Mouse (Mus musculus): ENCODE data around the gene Lemd1. TPM values are rescaled to one million over a fixed set of nuclear protein-coding genes. Genes with fewer than 3 reads are reported as not detected.

Gene Lemd1
- polyA plus RNA-seq, 1 experiment from 2014 or later: not detected

DNA sequence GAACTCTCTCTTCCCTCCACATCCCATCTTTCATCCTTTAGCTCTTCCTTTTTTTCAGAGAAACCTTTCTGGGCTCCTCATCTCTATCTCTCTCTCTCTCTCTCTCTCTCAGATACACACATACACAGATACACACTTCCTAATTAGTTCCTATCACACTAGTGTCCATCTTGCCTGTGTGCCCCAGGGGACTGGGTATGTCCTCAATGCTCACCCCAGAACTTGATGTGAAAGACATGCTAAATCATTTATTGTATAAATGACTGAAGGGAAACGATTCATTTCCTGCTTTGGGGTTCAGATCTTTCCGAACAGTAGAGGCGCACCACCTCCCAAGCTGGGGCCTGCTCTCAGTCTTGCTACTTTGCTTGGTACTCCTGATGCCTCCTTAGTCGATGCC lies 2.0 kb upstream of the Lemd1 start:
- Histone ChIP-seq H3K4me1 (ENCODE audit: control insufficient read depth, insufficient read depth, low read length) (peaks cover 23% of the 10 kb centered on the region), H3K36me3 (ENCODE audit: control insufficient read depth, insufficient read depth, low read length) (no peaks in the 10 kb centered on the region), H3K9ac (ENCODE audit: low read depth, low read length) (no peak overlapping the region), H3K4me3 (ENCODE audit: low read length) (no peak overlapping the region), H3K4me2 (ENCODE audit: low read depth, low read length) (no peak overlapping the region), H3K27ac (ENCODE audit: low read length) (no peak overlapping the region), H3K27me3 (replicated peaks; ENCODE audit: control insufficient read depth, insufficient read depth, low read length) (peaks cover 59% of the 10 kb centered on the region), H3K9me3 (ENCODE audit: control insufficient read depth, low read length) (no peaks in the 10 kb centered on the region)
- 41% methylated on average over 4 of the region's 4 CpGs for WGBS
- ATAC-seq: no peak

DNA sequence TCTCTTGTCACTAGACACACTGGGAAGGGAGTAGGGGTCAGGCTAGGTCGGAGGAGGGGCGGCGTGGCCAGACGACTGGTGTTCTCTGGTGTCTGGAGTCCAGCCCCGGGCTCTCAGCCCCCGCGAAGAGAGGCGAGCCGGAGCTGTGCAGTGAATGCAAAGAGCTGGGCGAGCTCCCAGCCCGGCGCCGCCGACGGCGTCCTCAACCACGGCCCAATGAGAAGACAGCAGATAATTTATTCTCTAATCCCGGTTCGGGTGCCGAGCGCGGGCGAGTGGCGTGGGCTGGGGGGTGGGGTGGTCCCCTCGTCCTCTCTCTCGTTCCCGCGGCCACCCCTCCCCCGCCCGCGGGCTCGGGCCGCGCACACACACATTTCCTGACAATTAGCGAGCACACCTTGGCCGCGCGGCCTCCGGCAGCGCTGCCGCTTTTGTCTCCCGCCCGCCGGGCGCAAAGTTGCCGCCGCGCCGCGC lies 1.2 kb upstream of the Lemd1 start:
- Histone ChIP-seq H3K4me2 (ENCODE audit: low read depth, low read length) (peak overlapping the region; percentile 99), H3K9ac (ENCODE audit: low read depth, low read length) (peak overlapping the region; percentile 54), H3K9me3 (ENCODE audit: control insufficient read depth, low read length) (no peaks in the 10 kb centered on the region), H3K4me1 (ENCODE audit: control insufficient read depth, insufficient read depth, low read length) (peaks cover 23% of the 10 kb centered on the region), H3K36me3 (ENCODE audit: control insufficient read depth, insufficient read depth, low read length) (no peaks in the 10 kb centered on the region), H3K27ac (ENCODE audit: low read length) (no peak overlapping the region), H3K4me3 (ENCODE audit: low read length) (peak overlapping the region; percentile 64), H3K27me3 (replicated peaks; ENCODE audit: control insufficient read depth, insufficient read depth, low read length) (peaks cover 59% of the 10 kb centered on the region)
- WGBS: under 1% methylated on average over 49 of the region's 50 CpGs
- peak; percentile 74 for ATAC-seq

DNA sequence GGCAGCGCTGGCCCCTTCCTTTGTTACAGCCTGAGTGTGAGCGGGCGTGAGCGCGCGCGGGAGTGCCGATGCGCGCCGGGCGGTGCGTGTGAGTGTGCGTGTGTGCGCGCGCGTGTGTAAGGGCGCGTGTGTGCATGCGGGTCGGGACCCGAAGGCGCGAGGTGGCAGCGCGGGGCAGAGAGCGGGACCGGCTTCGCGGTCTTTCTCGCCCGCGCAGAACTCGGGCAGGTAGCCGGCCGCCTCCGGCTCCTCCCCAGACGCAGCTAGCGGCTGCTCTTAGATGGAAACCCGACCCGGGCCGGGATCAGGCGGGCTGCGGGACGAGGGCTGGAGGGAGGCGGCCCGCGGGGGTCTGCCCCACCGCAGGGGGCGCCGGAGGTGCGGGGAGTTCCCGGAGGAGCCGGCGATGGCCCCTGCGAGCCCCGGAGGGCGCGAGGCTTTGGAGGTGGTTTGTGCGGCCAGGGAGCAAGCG lies 574 bp upstream of the Lemd1 start:
- Histone ChIP-seq H3K9me3 (ENCODE audit: control insufficient read depth, low read length) (no peaks in the 10 kb centered on the region), H3K9ac (ENCODE audit: low read depth, low read length) (peak overlapping the region; percentile 54), H3K4me2 (ENCODE audit: low read depth, low read length) (peak overlapping the region; percentile 99), H3K27ac (ENCODE audit: low read length) (no peak overlapping the region), H3K27me3 (replicated peaks; ENCODE audit: control insufficient read depth, insufficient read depth, low read length) (peaks cover 59% of the 10 kb centered on the region), H3K36me3 (ENCODE audit: control insufficient read depth, insufficient read depth, low read length) (no peaks in the 10 kb centered on the region), H3K4me1 (ENCODE audit: control insufficient read depth, insufficient read depth, low read length) (peaks cover 23% of the 10 kb centered on the region), H3K4me3 (ENCODE audit: low read length) (peak overlapping the region; percentile 64)
- ATAC-seq: peak; percentile 39
- WGBS: 0% methylated on average over 61 of the region's 62 CpGs

GRCm38 (mm10) chr1:132191786-132192680 lies 802 bp downstream of the Lemd1 start:
- 8% methylated on average over 16 of the region's 16 CpGs for WGBS
- ATAC-seq: no peak
- Histone ChIP-seq H3K4me2 (ENCODE audit: low read depth, low read length) (peak overlapping the region; percentile 99; the same call in 1 of the 2 replicates), H3K27me3 (replicated peaks; ENCODE audit: control insufficient read depth, insufficient read depth, low read length) (peaks cover 56% of the 10 kb centered on the region), H3K4me1 (ENCODE audit: control insufficient read depth, insufficient read depth, low read length) (peaks cover 23% of the 10 kb centered on the region), H3K9ac (ENCODE audit: low read depth, low read length) (0 out of 2 replicates have a peak overlapping the region, but pooled peaks have one; percentile 29), H3K4me3 (ENCODE audit: low read length) (peak overlapping the region; percentile 64; the same call in 1 of the 2 replicates), H3K36me3 (ENCODE audit: control insufficient read depth, insufficient read depth, low read length) (no peaks in the 10 kb centered on the region), H3K27ac (ENCODE audit: low read length) (no peak overlapping the region), H3K9me3 (ENCODE audit: control insufficient read depth, low read length) (no peaks in the 10 kb centered on the region)

GRCm38 (mm10) chr1:132193806-132194205 lies 2.6 kb downstream of the Lemd1 start:
- Histone ChIP-seq H3K9ac (ENCODE audit: low read depth, low read length) (no peak overlapping the region), H3K4me2 (ENCODE audit: low read depth, low read length) (no peak overlapping the region), H3K4me3 (ENCODE audit: low read length) (no peak overlapping the region), H3K9me3 (ENCODE audit: control insufficient read depth, low read length) (no peaks in the 10 kb centered on the region), H3K27me3 (replicated peaks; ENCODE audit: control insufficient read depth, insufficient read depth, low read length) (peaks cover 44% of the 10 kb centered on the region), H3K36me3 (ENCODE audit: control insufficient read depth, insufficient read depth, low read length) (no peaks in the 10 kb centered on the region), H3K27ac (ENCODE audit: low read length) (no peak overlapping the region), H3K4me1 (ENCODE audit: control insufficient read depth, insufficient read depth, low read length) (peaks cover 23% of the 10 kb centered on the region)
- WGBS: 67% methylated on average over 3 of the region's 3 CpGs
- ATAC-seq: no peak

- no peaks in the 10 kb centered on the region for H3K9me3 ChIP-seq (ENCODE audit: control insufficient read depth, low read length)
- H3K4me1 ChIP-seq (ENCODE audit: control insufficient read depth, insufficient read depth, low read length): peaks cover 23% of the 10 kb centered on the region
- no peak for ATAC-seq
- no peak overlapping the region for H3K4me3 ChIP-seq (ENCODE audit: low read length)
- H3K27me3 ChIP-seq (replicated peaks; ENCODE audit: control insufficient read depth, insufficient read depth, low read length): peaks cover 40% of the 10 kb centered on the region
- 45% methylated on average over 3 of the region's 3 CpGs for WGBS
- H3K27ac ChIP-seq (ENCODE audit: low read length): no peak overlapping the region
- no peaks in the 10 kb centered on the region for H3K36me3 ChIP-seq (ENCODE audit: control insufficient read depth, insufficient read depth, low read length)
- no peak overlapping the region for H3K4me2 ChIP-seq (ENCODE audit: low read depth, low read length)
- no peak overlapping the region for H3K9ac ChIP-seq (ENCODE audit: low read depth, low read length)
Observed at GRCm38 (mm10) chr1:132194624-132195023, 3.4 kb downstream of the Lemd1 start.

DNA sequence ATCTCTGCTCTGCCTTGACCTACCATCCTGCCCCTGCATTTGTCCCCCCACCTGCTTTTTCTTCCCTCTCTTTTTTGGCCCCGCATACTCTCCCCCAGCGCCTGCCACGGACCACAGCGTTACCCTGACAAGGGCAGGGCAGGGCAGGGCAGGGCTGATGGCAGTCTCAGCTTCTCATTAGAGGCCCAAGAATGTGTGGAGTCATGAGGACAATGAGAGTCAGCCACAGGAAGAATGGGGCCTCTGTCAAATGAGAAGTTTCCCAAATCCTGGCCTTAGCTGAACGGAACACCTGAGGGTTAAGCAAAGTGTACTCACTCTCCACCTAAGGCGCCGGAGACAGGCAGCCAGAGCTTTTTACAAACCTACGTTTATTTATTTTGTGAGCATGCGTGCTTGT lies 3.9 kb downstream of the Lemd1 start:
- Histone ChIP-seq H3K4me3 (ENCODE audit: low read length) (no peak overlapping the region), H3K4me2 (ENCODE audit: low read depth, low read length) (no peak overlapping the region), H3K4me1 (ENCODE audit: control insufficient read depth, insufficient read depth, low read length) (peaks cover 19% of the 10 kb centered on the region), H3K36me3 (ENCODE audit: control insufficient read depth, insufficient read depth, low read length) (no peaks in the 10 kb centered on the region), H3K9ac (ENCODE audit: low read depth, low read length) (no peak overlapping the region), H3K27me3 (replicated peaks; ENCODE audit: control insufficient read depth, insufficient read depth, low read length) (peaks cover 38% of the 10 kb centered on the region), H3K27ac (ENCODE audit: low read length) (no peak overlapping the region), H3K9me3 (ENCODE audit: control insufficient read depth, low read length) (no peaks in the 10 kb centered on the region)
- 58% methylated on average over 9 of the region's 9 CpGs for WGBS
- no peak for ATAC-seq

GRCm38 (mm10) chr1:132195681-132196080 lies 4.5 kb downstream of the Lemd1 start:
- H3K4me3 ChIP-seq (ENCODE audit: low read length): no peak overlapping the region
- peaks cover 35% of the 10 kb centered on the region for H3K27me3 ChIP-seq (replicated peaks; ENCODE audit: control insufficient read depth, insufficient read depth, low read length)
- H3K9me3 ChIP-seq (ENCODE audit: control insufficient read depth, low read length): no peaks in the 10 kb centered on the region
- H3K9ac ChIP-seq (ENCODE audit: low read depth, low read length): no peak overlapping the region
- H3K4me2 ChIP-seq (ENCODE audit: low read depth, low read length): no peak overlapping the region
- H3K4me1 ChIP-seq (ENCODE audit: control insufficient read depth, insufficient read depth, low read length): peaks cover 17% of the 10 kb centered on the region
- 58% methylated on average over 5 of the region's 5 CpGs for WGBS
- no peaks in the 10 kb centered on the region for H3K36me3 ChIP-seq (ENCODE audit: control insufficient read depth, insufficient read depth, low read length)
- H3K27ac ChIP-seq (ENCODE audit: low read length): no peak overlapping the region
- ATAC-seq: no peak

DNA sequence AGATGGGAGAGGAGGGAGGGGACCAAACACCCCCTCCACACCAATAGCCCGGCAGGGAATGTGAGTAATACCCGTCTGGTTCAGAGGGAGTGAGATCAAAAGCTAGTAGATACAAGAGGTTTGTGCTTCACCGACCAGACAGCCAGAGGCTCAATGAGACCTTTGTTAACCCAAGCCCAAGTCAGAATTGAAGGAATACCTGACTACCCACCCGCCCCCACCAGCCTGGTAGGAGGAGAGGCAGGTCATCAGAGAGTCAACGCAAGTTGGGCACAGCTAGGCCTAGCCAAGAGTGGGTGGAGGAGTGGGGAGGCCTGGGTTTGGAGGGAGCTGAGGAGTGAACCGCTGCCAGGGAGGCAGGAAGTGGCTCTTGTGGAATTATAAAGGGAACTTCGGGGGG lies 5.1 kb downstream of the Lemd1 start:
- Histone ChIP-seq H3K9ac (ENCODE audit: low read depth, low read length) (no peak overlapping the region), H3K9me3 (ENCODE audit: control insufficient read depth, low read length) (no peaks in the 10 kb centered on the region), H3K36me3 (ENCODE audit: control insufficient read depth, insufficient read depth, low read length) (no peaks in the 10 kb centered on the region), H3K27me3 (replicated peaks; ENCODE audit: control insufficient read depth, insufficient read depth, low read length) (peaks cover 28% of the 10 kb centered on the region), H3K4me3 (ENCODE audit: low read length) (no peak overlapping the region), H3K4me2 (ENCODE audit: low read depth, low read length) (no peak overlapping the region), H3K4me1 (ENCODE audit: control insufficient read depth, insufficient read depth, low read length) (peaks cover 11% of the 10 kb centered on the region), H3K27ac (ENCODE audit: low read length) (no peak overlapping the region)
- ATAC-seq: no peak
- WGBS: 34% methylated on average over 7 of the region's 7 CpGs

Measured in intestine, embryonic 16.5 days (tissue).